Mouse (Mus musculus): ENCODE data around the gene Slc24a4. TPM values are rescaled to one million over a fixed set of nuclear protein-coding genes. Genes with fewer than 3 reads are reported as not detected.

The Slc24a4 gene
- not detected in 3 replicates for total RNA-seq (2017)

GRCm38 (mm10) chr12:102128081-102128790 lies at the start of gene Slc24a4:
Slc24a4 (plus strand) TSS chr12:102128733.
- ATAC-seq (replicated peaks; ENCODE audit: insufficient number of reproducible peaks, low FRiP score, low TSS enrichment, poor library complexity, severe bottlenecking) = no peak

GRCm38 (mm10) chr12:102082648-102083425 lies 45.7 kb upstream of the Slc24a4 start:
- ATAC-seq (replicated peaks; ENCODE audit: insufficient number of reproducible peaks, low FRiP score, low TSS enrichment, poor library complexity, severe bottlenecking) = no peak

- no peak for ATAC-seq (replicated peaks; ENCODE audit: insufficient number of reproducible peaks, low FRiP score, low TSS enrichment, poor library complexity, severe bottlenecking)
Measured at GRCm38 (mm10) chr12:102090535-102090934, 38.0 kb upstream of the Slc24a4 start.

- no peak for ATAC-seq (replicated peaks; ENCODE audit: insufficient number of reproducible peaks, low FRiP score, low TSS enrichment, poor library complexity, severe bottlenecking)
Measured at GRCm38 (mm10) chr12:102092342-102093094, 36.0 kb upstream of the Slc24a4 start.

GRCm38 (mm10) chr12:102105990-102106389 lies 22.5 kb upstream of the Slc24a4 start:
- ATAC-seq (replicated peaks; ENCODE audit: insufficient number of reproducible peaks, low FRiP score, low TSS enrichment, poor library complexity, severe bottlenecking) = no peak

GRCm38 (mm10) chr12:102108851-102109250 lies 19.7 kb upstream of the Slc24a4 start:
- ATAC-seq (replicated peaks; ENCODE audit: insufficient number of reproducible peaks, low FRiP score, low TSS enrichment, poor library complexity, severe bottlenecking) = no peak

- ATAC-seq (replicated peaks; ENCODE audit: insufficient number of reproducible peaks, low FRiP score, low TSS enrichment, poor library complexity, severe bottlenecking) = no peak
Measured at GRCm38 (mm10) chr12:102112491-102112890, 16.0 kb upstream of the Slc24a4 start.

- no peak for ATAC-seq (replicated peaks; ENCODE audit: insufficient number of reproducible peaks, low FRiP score, low TSS enrichment, poor library complexity, severe bottlenecking)
Measured at GRCm38 (mm10) chr12:102112901-102113300, 15.6 kb upstream of the Slc24a4 start.

- no peak for ATAC-seq (replicated peaks; ENCODE audit: insufficient number of reproducible peaks, low FRiP score, low TSS enrichment, poor library complexity, severe bottlenecking)
Measured at GRCm38 (mm10) chr12:102113391-102113790, 15.1 kb upstream of the Slc24a4 start.

GRCm38 (mm10) chr12:102116580-102116979 lies 12.0 kb upstream of the Slc24a4 start:
- ATAC-seq (replicated peaks; ENCODE audit: insufficient number of reproducible peaks, low FRiP score, low TSS enrichment, poor library complexity, severe bottlenecking) = no peak

- ATAC-seq (replicated peaks; ENCODE audit: insufficient number of reproducible peaks, low FRiP score, low TSS enrichment, poor library complexity, severe bottlenecking) = no peak
Measured at GRCm38 (mm10) chr12:102118014-102118413, 10.5 kb upstream of the Slc24a4 start.

- ATAC-seq (replicated peaks; ENCODE audit: insufficient number of reproducible peaks, low FRiP score, low TSS enrichment, poor library complexity, severe bottlenecking) = no peak
Measured at GRCm38 (mm10) chr12:102127601-102128000, 932 bp upstream of the Slc24a4 start.

GRCm38 (mm10) chr12:102128791-102129507 lies 416 bp downstream of the Slc24a4 start:
- ATAC-seq (replicated peaks; ENCODE audit: insufficient number of reproducible peaks, low FRiP score, low TSS enrichment, poor library complexity, severe bottlenecking) = no peak

- ATAC-seq (replicated peaks; ENCODE audit: insufficient number of reproducible peaks, low FRiP score, low TSS enrichment, poor library complexity, severe bottlenecking) = no peak
Measured at GRCm38 (mm10) chr12:102129508-102130030, 1.0 kb downstream of the Slc24a4 start.

- no peak for ATAC-seq (replicated peaks; ENCODE audit: insufficient number of reproducible peaks, low FRiP score, low TSS enrichment, poor library complexity, severe bottlenecking)
Measured at GRCm38 (mm10) chr12:102139710-102140109, 11.2 kb downstream of the Slc24a4 start.

- no peak for ATAC-seq (replicated peaks; ENCODE audit: insufficient number of reproducible peaks, low FRiP score, low TSS enrichment, poor library complexity, severe bottlenecking)
Measured at GRCm38 (mm10) chr12:102141330-102141729, 12.8 kb downstream of the Slc24a4 start.

GRCm38 (mm10) chr12:102147678-102148077 lies 19.1 kb downstream of the Slc24a4 start:
- no peak for ATAC-seq (replicated peaks; ENCODE audit: insufficient number of reproducible peaks, low FRiP score, low TSS enrichment, poor library complexity, severe bottlenecking)

GRCm38 (mm10) chr12:102148746-102149145 lies 20.2 kb downstream of the Slc24a4 start:
- 0 out of 2 replicates have a peak, but pooled peaks have one; percentile 27 for ATAC-seq (replicated peaks; ENCODE audit: insufficient number of reproducible peaks, low FRiP score, low TSS enrichment, poor library complexity, severe bottlenecking)

Measured in monocyte, adult 5-6 weeks (primary cell).